Mouse (Mus musculus): ENCODE measurements around the gene Dab2ip. TPM values are rescaled to one million over a fixed set of nuclear protein-coding genes. Genes with fewer than 3 reads are reported as not detected.

Gene Dab2ip
- polyA plus RNA-seq, 1 experiment from 2014 or later = 66.6 TPM

- no peaks in the 10 kb centered on the region for H3K9me3 ChIP-seq
- H3K4me1 ChIP-seq = peaks cover 26% of the 10 kb centered on the region
- H3K4me2 ChIP-seq (replicated peaks) = no peak overlapping the region
- H3K9ac ChIP-seq (replicated peaks) = no peak overlapping the region
- no peak overlapping the region for H3K27ac ChIP-seq (replicated peaks)
- no peak for ATAC-seq (replicated peaks)
- H3K36me3 ChIP-seq = no peaks in the 10 kb centered on the region
- H3K4me3 ChIP-seq = no peak overlapping the region
- WGBS = 86% methylated on average over 7 of the region's 7 CpGs
- no peaks in the 10 kb centered on the region for H3K27me3 ChIP-seq
Measured at GRCm38 (mm10) chr2:35608856-35609255, 50.8 kb downstream of the Dab2ip start.

GRCm38 (mm10) chr2:35609317-35609716 lies 51.3 kb downstream of the Dab2ip start:
- 63% methylated on average over 9 of the region's 9 CpGs for WGBS
- Histone ChIP-seq H3K4me1 (peaks cover 26% of the 10 kb centered on the region), H3K36me3 (no peaks in the 10 kb centered on the region), H3K4me2 (replicated peaks) (no peak overlapping the region), H3K27ac (replicated peaks) (no peak overlapping the region), H3K4me3 (no peak overlapping the region), H3K9ac (replicated peaks) (no peak overlapping the region), H3K27me3 (no peaks in the 10 kb centered on the region), H3K9me3 (no peaks in the 10 kb centered on the region)
- no peak for ATAC-seq (replicated peaks)

- ATAC-seq (replicated peaks) = peak; percentile 77
- Histone ChIP-seq H3K4me1 (peaks cover 26% of the 10 kb centered on the region), H3K27me3 (no peaks in the 10 kb centered on the region), H3K4me3 (no peak overlapping the region), H3K9ac (replicated peaks) (no peak overlapping the region), H3K36me3 (no peaks in the 10 kb centered on the region), H3K9me3 (no peaks in the 10 kb centered on the region), H3K4me2 (replicated peaks) (no peak overlapping the region), H3K27ac (replicated peaks) (peak overlapping the region; percentile 63)
- 6% methylated on average over 11 of the region's 11 CpGs for WGBS
Measured at GRCm38 (mm10) chr2:35610168-35610951, 52.3 kb downstream of the Dab2ip start.

DNA sequence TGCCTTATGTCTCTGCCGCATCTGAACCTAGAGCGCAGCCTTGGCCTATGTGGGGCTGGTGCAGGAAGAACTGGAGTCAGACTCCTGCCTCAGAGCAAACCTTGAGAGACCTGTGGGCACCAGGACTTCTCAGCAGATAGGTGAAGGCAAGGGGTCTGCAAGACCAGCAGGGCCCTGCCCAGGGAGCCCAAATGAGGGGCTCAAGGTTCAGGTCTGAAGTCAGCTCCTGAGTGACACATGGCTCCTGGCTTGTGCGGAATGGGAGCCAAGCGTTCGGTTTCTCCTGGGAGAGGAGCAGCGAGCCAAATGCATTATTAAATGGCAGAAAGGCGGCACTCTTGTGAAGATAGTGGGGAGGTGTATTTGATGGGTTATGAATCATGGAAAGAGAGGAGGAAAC lies 52.9 kb downstream of the Dab2ip start:
- 60% methylated on average over 7 of the region's 7 CpGs for WGBS
- H3K27me3 ChIP-seq = no peaks in the 10 kb centered on the region
- no peaks in the 10 kb centered on the region for H3K36me3 ChIP-seq
- no peak overlapping the region for H3K4me3 ChIP-seq
- no peak; the same call in 1 of the 2 replicates for ATAC-seq (replicated peaks)
- no peak overlapping the region for H3K4me2 ChIP-seq (replicated peaks)
- H3K9ac ChIP-seq (replicated peaks) = no peak overlapping the region
- peak overlapping the region; percentile 63 for H3K27ac ChIP-seq (replicated peaks)
- H3K9me3 ChIP-seq = no peaks in the 10 kb centered on the region
- H3K4me1 ChIP-seq = peaks cover 26% of the 10 kb centered on the region

GRCm38 (mm10) chr2:35611645-35612044 lies 53.6 kb downstream of the Dab2ip start:
- H3K4me1 ChIP-seq = peaks cover 26% of the 10 kb centered on the region
- no peak overlapping the region for H3K9ac ChIP-seq (replicated peaks)
- no peak for ATAC-seq (replicated peaks)
- no peak overlapping the region for H3K27ac ChIP-seq (replicated peaks)
- H3K4me3 ChIP-seq = no peak overlapping the region
- WGBS = 68% methylated on average over 4 of the region's 4 CpGs
- no peak overlapping the region for H3K4me2 ChIP-seq (replicated peaks)
- no peaks in the 10 kb centered on the region for H3K36me3 ChIP-seq
- no peaks in the 10 kb centered on the region for H3K9me3 ChIP-seq
- H3K27me3 ChIP-seq = no peaks in the 10 kb centered on the region

- H3K36me3 ChIP-seq = no peaks in the 10 kb centered on the region
- no peak overlapping the region for H3K9ac ChIP-seq (replicated peaks)
- H3K4me2 ChIP-seq (replicated peaks) = no peak overlapping the region
- no peak overlapping the region for H3K27ac ChIP-seq (replicated peaks)
- WGBS = 89% methylated on average over 7 of the region's 7 CpGs
- no peak overlapping the region for H3K4me3 ChIP-seq
- no peaks in the 10 kb centered on the region for H3K27me3 ChIP-seq
- no peaks in the 10 kb centered on the region for H3K9me3 ChIP-seq
- peaks cover 26% of the 10 kb centered on the region for H3K4me1 ChIP-seq
- no peak for ATAC-seq (replicated peaks)
Measured at GRCm38 (mm10) chr2:35612297-35612696, 54.2 kb downstream of the Dab2ip start.

DNA sequence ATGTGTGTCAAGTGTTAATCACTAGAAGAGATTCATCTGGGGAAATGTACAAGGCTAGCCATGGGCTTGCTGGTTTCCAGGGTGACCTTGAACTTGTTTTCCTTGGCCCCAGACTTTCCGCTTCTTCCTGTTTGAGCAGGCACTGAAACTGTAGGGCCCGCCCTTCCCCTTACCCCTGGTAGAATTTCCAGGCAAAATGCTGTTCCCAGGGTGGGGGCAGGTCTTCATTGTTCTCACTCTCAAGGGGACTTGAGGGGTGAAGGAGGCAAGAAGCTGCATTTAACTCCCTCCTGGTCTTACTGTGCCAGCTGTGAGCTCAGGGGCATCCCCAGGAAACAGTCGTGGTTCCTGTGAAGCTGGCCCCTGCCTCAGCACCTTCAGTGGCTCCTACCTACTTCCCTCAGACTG lies 55.9 kb downstream of the Dab2ip start:
- Histone ChIP-seq H3K36me3 (no peaks in the 10 kb centered on the region), H3K4me3 (no peak overlapping the region), H3K9me3 (no peaks in the 10 kb centered on the region), H3K4me2 (replicated peaks) (no peak overlapping the region), H3K4me1 (peaks cover 26% of the 10 kb centered on the region), H3K27me3 (no peaks in the 10 kb centered on the region), H3K9ac (replicated peaks) (no peak overlapping the region), H3K27ac (replicated peaks) (no peak overlapping the region)
- 64% methylated on average over 3 of the region's 3 CpGs for WGBS
- no peak for ATAC-seq (replicated peaks)

DNA sequence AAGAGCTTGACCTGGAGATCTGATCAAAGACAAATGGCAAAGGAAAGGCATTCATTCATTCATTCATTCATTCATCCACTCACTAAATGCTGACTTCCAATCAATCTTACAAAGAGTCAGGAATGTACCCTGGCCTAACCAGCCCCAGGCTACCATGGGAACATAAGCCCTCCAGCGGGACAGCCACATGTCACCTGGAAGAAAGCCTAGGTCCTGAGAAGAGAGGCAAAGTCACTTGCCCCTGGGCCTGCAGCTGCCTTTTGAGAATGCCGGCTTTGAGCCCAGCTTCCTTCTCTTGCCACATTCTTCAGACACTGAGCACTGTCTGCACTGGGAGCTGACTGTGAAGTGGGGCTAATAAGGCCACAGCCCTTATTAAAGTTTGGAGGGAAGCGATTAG lies 56.3 kb downstream of the Dab2ip start:
- H3K9me3 ChIP-seq = no peaks in the 10 kb centered on the region
- H3K27ac ChIP-seq (replicated peaks) = no peak overlapping the region
- H3K4me3 ChIP-seq = no peak overlapping the region
- peaks cover 30% of the 10 kb centered on the region for H3K4me1 ChIP-seq
- ATAC-seq (replicated peaks) = no peak
- no peaks in the 10 kb centered on the region for H3K27me3 ChIP-seq
- H3K4me2 ChIP-seq (replicated peaks) = no peak overlapping the region
- no peaks in the 10 kb centered on the region for H3K36me3 ChIP-seq
- whole genome bisulfite sequencing = 49% methylated on average over 3 of the region's 3 CpGs
- H3K9ac ChIP-seq (replicated peaks) = no peak overlapping the region

DNA sequence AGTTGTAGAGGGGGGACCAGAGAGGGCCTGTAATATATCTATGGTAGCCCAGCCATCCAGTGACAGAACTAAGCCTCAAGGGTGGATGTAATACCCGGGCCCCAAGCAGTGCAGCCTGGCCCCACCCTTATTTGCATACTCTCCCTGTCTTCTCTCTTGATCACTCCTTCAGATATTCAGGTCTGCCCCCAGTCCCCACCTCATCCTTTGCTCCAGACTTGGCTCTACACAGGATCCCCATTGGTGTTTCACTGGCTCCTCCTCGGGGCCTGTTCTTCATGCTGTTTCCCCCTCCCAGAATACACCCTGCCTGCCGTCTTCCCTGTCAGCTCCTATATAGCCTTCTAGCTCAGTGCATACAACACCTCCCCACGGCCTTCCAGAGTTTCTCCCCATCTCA lies 57.3 kb downstream of the Dab2ip start:
- no peak for ATAC-seq (replicated peaks)
- Histone ChIP-seq H3K27me3 (no peaks in the 10 kb centered on the region), H3K4me2 (replicated peaks) (no peak overlapping the region), H3K36me3 (no peaks in the 10 kb centered on the region), H3K27ac (replicated peaks) (no peak overlapping the region), H3K4me1 (peaks cover 30% of the 10 kb centered on the region), H3K9me3 (no peaks in the 10 kb centered on the region), H3K4me3 (no peak overlapping the region), H3K9ac (replicated peaks) (no peak overlapping the region)
- WGBS = 72% methylated on average over 4 of the region's 4 CpGs

DNA sequence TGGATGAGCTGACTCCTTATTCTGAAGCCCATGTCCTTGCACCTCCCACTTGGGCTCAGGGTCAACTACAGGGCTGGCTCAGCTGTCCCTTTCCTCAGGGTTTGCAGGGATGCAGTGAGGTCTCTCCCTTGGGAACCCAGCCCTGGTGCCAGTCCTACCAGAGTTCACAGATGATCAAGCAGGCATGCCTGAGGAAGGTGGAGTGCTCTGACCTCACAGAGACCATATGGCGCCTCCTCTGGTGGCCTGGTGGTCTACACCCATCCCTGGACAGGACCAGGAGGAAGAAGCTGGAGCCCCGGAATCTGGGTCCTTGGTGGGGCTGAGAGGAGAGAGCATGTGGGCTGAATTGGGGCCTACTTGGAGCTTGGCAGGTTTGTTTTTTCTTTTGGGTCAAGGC lies 57.9 kb downstream of the Dab2ip start:
- H3K4me2 ChIP-seq (replicated peaks) = no peak overlapping the region
- H3K36me3 ChIP-seq = no peaks in the 10 kb centered on the region
- ATAC-seq (replicated peaks) = no peak
- H3K9me3 ChIP-seq = no peaks in the 10 kb centered on the region
- peaks cover 30% of the 10 kb centered on the region for H3K4me1 ChIP-seq
- H3K27me3 ChIP-seq = no peaks in the 10 kb centered on the region
- H3K27ac ChIP-seq (replicated peaks) = no peak overlapping the region
- WGBS = 57% methylated on average over 2 of the region's 2 CpGs
- H3K4me3 ChIP-seq = no peak overlapping the region
- H3K9ac ChIP-seq (replicated peaks) = no peak overlapping the region

DNA sequence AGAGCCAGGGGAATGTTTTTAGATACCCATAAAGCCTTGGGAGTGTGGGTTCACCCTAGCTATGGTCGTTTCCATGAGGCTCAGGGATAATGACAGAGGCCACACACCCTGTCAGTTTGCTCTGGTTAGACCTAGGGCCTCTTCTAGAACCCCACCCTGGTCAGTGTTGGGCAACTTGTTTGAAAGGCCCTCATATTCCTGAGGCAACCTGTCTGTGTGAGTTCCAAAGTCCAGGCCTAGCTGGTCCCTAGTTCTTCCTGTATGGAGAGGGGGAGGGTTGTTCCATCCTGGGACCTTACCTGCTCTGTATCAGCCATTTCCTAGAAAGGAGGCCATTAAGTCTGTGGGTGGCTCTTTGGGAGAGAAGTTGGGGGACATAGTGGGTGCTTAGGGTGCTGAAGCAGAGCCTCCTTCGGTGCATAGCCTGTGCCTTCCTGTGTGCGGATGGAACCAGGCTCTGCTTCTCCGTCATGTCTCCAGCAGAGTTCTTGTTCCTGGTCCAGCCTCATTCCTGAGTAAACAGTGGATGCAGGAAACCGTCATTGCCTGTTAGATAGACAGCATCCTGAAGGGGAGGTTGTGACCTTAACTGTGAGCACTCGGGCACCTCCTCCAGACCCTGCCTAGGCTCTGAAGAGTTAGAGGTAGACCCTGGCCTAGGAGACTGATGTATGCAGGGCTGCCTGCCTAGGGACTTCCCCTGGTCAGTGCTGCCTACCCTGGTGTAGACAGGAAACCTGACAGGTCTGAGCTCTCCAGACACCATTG lies 59.0 kb downstream of the Dab2ip start:
- no peak overlapping the region for H3K27ac ChIP-seq (replicated peaks)
- 81% methylated on average over 6 of the region's 6 CpGs for WGBS
- H3K4me2 ChIP-seq (replicated peaks) = no peak overlapping the region
- H3K4me3 ChIP-seq = no peak overlapping the region
- no peaks in the 10 kb centered on the region for H3K27me3 ChIP-seq
- no peaks in the 10 kb centered on the region for H3K36me3 ChIP-seq
- no peak for ATAC-seq (replicated peaks)
- H3K4me1 ChIP-seq = peaks cover 31% of the 10 kb centered on the region
- H3K9me3 ChIP-seq = no peaks in the 10 kb centered on the region
- no peak overlapping the region for H3K9ac ChIP-seq (replicated peaks)

- Histone ChIP-seq H3K4me3 (no peak overlapping the region), H3K27me3 (no peaks in the 10 kb centered on the region), H3K36me3 (no peaks in the 10 kb centered on the region), H3K9ac (replicated peaks) (no peak overlapping the region), H3K9me3 (no peaks in the 10 kb centered on the region), H3K27ac (replicated peaks) (no peak overlapping the region), H3K4me2 (replicated peaks) (no peak overlapping the region), H3K4me1 (peaks cover 50% of the 10 kb centered on the region)
- ATAC-seq (replicated peaks) = no peak
- 63% methylated on average over 7 of the region's 7 CpGs for WGBS
Measured at GRCm38 (mm10) chr2:35618981-35619380, 60.9 kb downstream of the Dab2ip start.

All from forebrain, embryonic 15.5 days (tissue).